Mouse (Mus musculus) kidney, postnatal 14 days (tissue): ENCODE results near the gene Camta1.

ENCODE experiments used
- DNase-seq: peaks from one replicate; pipeline ENCODE4 v3.0.0; 2022; ENCODE audit warnings: mixed read lengths

Gene Camta1

GRCm38 (mm10) chr4:151097104-151097438 is 764.6 kb downstream of the Camta1 start:
- no peak for DNase-seq

DNA sequence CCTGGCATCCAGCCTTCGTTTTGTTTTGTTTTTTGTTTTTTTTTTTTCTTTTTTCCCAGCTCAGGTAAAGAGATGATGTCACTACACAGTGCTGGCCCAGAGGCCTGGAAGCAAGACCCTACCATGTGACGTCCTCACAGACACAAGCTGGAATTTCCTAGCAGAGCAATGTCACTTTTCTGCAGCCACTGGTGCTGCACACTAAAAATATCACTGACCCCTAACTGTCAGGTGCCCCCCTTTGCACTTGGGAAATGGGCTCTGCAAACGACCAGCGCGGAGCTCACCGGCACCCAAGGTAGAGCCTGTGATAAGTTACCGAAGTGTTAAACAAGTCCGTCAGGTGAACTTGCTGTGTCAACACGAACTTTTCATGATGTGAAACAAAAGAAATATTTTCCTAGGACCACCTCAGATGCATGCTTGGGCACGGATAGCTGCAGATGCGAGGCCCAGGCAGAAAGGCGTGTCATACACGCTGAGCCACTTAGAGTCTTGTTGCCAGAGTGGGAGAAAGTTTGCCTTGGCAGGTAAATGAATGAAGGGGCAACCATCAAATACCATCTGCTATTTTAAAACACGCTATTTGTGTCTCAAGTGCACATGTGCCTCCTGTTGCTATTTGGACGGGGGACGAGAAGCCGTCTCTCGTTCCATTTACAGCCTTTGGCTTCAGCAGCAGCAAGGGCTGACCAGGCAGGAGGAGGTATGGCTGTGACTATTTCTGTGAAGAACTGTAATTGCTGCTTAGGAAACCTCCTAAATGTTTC is 765.2 kb downstream of the Camta1 start:
- no peak for DNase-seq

GRCm38 (mm10) chr4:151095207-151095606 is 766.5 kb downstream of the Camta1 start:
- DNase-seq: peak; percentile 28

GRCm38 (mm10) chr4:151089270-151089669 is 772.4 kb downstream of the Camta1 start, which contains the start of gene Gm13090:
TSS of gene Gm13090 (plus strand) at chr4:151089570.
- DNase-seq: no peak

GRCm38 (mm10) chr4:151088819-151089218 is 772.9 kb downstream of the Camta1 start:
- no peak for DNase-seq

DNA sequence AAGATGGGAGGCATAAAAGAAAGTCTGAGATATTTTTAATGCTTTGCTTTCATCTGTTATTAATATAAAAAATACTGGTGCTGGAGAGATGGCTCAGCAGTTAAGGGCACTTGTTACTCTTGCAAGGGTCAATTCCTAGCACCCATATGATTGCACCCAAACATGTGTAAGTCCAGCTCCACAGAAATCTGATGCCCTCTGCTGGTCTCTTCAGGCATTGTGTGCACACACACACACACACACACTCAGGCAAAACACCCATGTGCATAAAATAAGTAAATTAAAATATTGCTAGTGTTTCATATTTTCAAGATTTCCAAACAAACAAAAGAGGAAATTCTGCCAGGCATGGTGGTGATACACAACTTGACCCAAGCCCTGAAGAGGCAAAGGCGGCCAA is 774.3 kb downstream of the Camta1 start:
- no peak for DNase-seq

- DNase-seq: no peak
Measured at GRCm38 (mm10) chr4:151083027-151083426, 778.6 kb downstream of the Camta1 start.

DNA sequence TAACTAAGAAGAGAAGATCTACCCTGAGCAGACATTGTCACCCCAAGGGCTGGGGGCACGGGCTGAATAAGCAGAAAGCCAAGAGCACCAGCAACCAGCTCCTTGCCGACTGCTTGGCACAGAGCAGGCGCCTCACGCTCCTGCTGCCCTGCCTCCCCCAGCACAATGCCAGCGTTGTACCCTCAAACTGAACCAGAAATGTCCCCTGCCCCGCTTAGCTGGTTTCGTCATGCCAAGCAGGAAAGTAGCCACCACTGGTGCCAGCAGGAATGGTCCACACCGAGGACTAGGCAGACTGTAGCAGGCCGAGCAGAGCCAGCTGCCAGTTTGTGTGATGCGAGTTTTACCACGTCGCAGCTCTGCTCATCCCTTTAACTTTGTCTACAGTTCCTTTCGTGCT is 779.7 kb downstream of the Camta1 start:
- DNase-seq: no peak

DNA sequence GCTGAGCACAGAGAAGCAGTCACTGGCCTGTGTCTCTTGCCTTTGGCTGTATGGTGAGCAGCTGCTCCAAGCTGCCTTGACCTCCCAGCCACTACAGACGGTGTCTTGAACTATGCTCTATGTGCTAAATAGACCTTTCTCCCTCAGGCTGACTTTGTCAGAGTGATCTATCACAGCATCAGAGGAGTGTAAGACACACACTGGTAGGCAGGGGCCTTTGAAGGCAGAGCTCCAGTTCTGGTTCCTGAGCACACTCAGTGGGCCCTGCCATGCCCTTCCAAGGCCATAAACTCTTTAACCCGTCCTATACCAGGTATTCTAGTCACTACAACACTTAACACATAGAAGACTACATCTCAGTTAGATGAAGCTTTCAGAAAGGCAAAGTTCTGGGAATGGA is 780.3 kb downstream of the Camta1 start:
- no peak for DNase-seq

- DNase-seq: no peak
Measured at GRCm38 (mm10) chr4:151074817-151075216, 786.9 kb downstream of the Camta1 start.

GRCm38 (mm10) chr4:151073108-151073744 is 788.5 kb downstream of the Camta1 start:
- DNase-seq: peak; percentile 83

- no peak for DNase-seq
Measured at GRCm38 (mm10) chr4:151070962-151071361, 790.7 kb downstream of the Camta1 start.

GRCm38 (mm10) chr4:151068751-151069150 is 792.9 kb downstream of the Camta1 start:
- DNase-seq: no peak

DNA sequence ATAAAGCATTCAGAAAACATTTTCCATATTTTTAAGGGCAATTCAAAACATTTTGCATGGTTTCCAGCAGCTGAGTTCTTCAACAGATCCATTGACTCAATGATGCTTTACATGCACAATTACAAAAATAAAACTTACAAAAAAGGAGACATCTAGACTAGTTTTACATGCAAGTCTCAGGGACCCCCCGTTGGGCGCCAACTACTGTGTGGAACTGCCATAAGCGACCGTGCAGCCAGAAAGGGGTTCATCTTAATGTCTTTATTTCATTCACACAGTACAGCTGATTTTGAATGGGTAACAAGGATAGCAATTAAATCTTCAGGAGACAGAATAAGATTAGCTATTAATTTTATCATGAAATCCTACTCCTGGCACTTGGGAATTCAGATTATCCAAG is 802.1 kb downstream of the Camta1 start:
- no peak for DNase-seq

- DNase-seq: no peak
Measured at GRCm38 (mm10) chr4:151058634-151059033, 803.0 kb downstream of the Camta1 start.

GRCm38 (mm10) chr4:151057347-151058321 is 804.0 kb downstream of the Camta1 start, which contains the start of gene Vamp3:
TSS of gene Vamp3 (minus strand) at chr4:151057963.
- peak; percentile 100 for DNase-seq

- DNase-seq: no peak
Measured at GRCm38 (mm10) chr4:151051162-151051561, 810.5 kb downstream of the Camta1 start.

- DNase-seq: no peak
Measured at GRCm38 (mm10) chr4:151046524-151046923, 815.2 kb downstream of the Camta1 start.

- no peak for DNase-seq
Measured at GRCm38 (mm10) chr4:151044944-151045570, 816.6 kb downstream of the Camta1 start.

DNA sequence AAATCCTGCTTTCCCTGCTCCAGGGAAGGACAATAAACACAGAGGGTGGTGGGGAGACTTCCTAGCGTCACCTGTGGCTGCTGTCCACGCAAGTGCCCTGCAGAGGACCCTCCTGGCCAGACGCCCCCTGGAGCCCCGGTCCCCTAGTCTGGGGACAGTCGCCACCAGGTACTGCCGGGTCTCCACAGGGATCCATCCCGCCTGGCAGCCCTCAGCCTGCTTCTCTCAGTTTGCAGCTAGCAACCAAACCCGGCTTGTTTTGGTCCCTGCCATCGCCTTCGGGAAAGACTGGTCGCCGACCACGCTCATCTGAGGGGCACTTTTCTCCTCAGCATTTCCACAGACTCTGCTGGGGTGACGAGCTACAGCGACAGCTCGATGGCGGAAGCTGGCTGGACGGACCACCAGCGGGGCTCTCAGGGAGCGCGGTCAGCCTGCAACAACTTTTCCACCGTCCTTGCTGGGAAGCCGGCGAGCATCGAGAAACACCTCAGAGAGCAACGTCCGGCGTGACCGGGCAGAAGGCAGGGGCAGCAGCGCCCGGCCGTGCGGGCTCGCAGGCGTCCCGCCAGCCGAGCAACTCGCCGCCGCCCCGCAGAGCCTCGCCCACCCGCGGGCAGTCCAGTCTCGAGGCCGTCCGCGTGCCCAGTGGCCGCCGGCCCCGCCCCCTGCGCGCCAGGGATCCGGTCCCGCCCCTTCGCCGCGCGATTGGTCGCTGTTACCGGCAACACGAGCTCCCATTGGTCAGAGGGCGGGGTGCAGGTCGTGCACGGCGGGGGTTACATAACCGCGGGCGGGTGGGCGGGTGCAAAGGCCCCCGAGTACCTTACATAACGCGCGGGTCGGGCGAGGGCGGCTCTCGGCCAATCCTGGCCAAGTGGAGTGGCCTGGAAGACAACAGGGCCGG is 817.4 kb downstream of the Camta1 start, which contains the start of gene Per3:
Gene Per3, minus strand, starts transcription at position 629 of the 907 bp plus-strand sequence.
- peak; percentile 100 for DNase-seq

GRCm38 (mm10) chr4:151043281-151043680 is 818.4 kb downstream of the Camta1 start:
- peak; percentile 26 for DNase-seq
